Mouse (Mus musculus): ENCODE measurements around the gene Vcp. TPM values are rescaled to one million over a fixed set of nuclear protein-coding genes. Genes with fewer than 3 reads are reported as not detected.
"Not testable (repeated sequence)": the region's sequence is repeated elsewhere in the genome, so short reads cannot be mapped to it uniquely, and the experiment has no call there.

Vcp gene
- polyA plus RNA-seq, 1 experiment from 2014 or later = 635 TPM

DNA sequence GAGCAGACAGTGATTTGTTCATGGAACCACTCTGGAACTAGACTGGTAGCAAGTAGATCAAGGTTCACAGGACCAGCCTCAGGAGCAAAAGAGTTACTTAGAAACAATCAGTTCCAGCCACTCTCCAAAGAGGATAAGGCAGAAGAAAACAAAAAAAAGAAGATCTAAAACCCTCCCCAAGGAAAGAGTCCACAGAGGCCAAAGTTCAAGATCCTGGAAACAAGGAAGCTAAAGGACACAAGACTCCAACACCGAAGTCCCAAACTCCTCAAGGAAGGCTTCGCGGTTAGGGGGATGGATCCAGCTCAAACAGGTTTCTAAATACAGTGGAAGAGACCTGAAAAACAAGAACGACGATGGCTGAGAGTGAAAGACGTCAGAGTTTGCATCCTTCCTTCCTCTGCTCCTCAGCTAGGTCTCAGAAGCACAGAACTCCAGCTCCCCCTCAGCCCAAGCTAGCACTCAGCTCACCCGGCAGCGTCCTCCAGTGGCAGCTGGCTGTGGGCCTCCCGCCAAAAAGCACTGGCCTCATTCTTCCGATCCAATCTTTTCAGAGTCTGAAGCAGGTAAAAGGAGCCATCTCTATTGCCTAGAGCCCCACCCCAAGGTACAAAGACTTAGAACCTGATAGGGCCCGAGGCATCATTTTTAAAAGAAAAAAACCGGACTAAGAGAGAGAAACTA is 2.6 kb upstream of the Vcp start:
- no peak for DNase-seq (ENCODE audit: low spot score, missing footprints)
- H3K9me3 ChIP-seq (ENCODE audit: control insufficient read depth, low read length) = no peaks in the 10 kb centered on the region
- H3K27me3 ChIP-seq (ENCODE audit: control insufficient read depth, insufficient read depth, low read length) = no peaks in the 10 kb centered on the region
- ATAC-seq (ENCODE audit: low FRiP score) = no peak
- no peaks in the 10 kb centered on the region for H3K36me3 ChIP-seq (ENCODE audit: control insufficient read depth, insufficient read depth, low read length)
- no peak overlapping the region for H3K4me2 ChIP-seq
- H3K27ac ChIP-seq (ENCODE audit: low read depth, low read length) = no peak overlapping the region
- peaks cover 11% of the 10 kb centered on the region for H3K4me1 ChIP-seq (ENCODE audit: control insufficient read depth, insufficient read depth, low read length)
- 80% methylated on average over 12 of the region's 12 CpGs for whole genome bisulfite sequencing
- H3K9ac ChIP-seq (ENCODE audit: low read length) = no peak overlapping the region
- no peak overlapping the region for H3K4me3 ChIP-seq (ENCODE audit: low read depth, low read length)

DNA sequence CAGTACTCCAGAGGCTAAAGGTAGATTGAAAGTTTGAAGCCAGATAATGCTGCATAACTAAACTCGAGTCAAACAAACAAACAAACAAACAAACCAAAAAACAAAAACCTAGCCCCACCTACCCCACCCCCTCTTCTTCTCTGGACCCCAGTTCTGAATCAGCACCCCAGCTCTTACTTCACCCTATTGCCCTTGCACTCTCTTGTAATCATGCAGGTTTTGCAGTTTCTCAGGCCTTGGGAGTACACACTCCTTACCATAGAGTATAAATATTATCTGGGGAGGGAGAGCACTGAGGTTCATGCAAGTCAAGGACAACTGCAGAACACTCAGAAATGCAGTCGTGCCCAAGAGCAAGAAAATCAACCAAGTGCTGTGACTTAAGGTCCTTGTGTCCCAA is 965 bp upstream of the Vcp start:
- H3K9me3 ChIP-seq (ENCODE audit: control insufficient read depth, low read length) = no peaks in the 10 kb centered on the region
- peaks cover 16% of the 10 kb centered on the region for H3K4me1 ChIP-seq (ENCODE audit: control insufficient read depth, insufficient read depth, low read length)
- DNase-seq (ENCODE audit: low spot score, missing footprints) (no peak), ATAC-seq (ENCODE audit: low FRiP score) (no peak)
- H3K9ac ChIP-seq (ENCODE audit: low read length) = no peak overlapping the region
- WGBS = 84% methylated on average over 2 of the region's 2 CpGs
- H3K36me3 ChIP-seq (ENCODE audit: control insufficient read depth, insufficient read depth, low read length) = no peaks in the 10 kb centered on the region
- peak overlapping the region; percentile 91 for H3K27ac ChIP-seq (ENCODE audit: low read depth, low read length)
- no peaks in the 10 kb centered on the region for H3K27me3 ChIP-seq (ENCODE audit: control insufficient read depth, insufficient read depth, low read length)
- H3K4me2 ChIP-seq = no peak overlapping the region
- H3K4me3 ChIP-seq (ENCODE audit: low read depth, low read length) = no peak overlapping the region

DNA sequence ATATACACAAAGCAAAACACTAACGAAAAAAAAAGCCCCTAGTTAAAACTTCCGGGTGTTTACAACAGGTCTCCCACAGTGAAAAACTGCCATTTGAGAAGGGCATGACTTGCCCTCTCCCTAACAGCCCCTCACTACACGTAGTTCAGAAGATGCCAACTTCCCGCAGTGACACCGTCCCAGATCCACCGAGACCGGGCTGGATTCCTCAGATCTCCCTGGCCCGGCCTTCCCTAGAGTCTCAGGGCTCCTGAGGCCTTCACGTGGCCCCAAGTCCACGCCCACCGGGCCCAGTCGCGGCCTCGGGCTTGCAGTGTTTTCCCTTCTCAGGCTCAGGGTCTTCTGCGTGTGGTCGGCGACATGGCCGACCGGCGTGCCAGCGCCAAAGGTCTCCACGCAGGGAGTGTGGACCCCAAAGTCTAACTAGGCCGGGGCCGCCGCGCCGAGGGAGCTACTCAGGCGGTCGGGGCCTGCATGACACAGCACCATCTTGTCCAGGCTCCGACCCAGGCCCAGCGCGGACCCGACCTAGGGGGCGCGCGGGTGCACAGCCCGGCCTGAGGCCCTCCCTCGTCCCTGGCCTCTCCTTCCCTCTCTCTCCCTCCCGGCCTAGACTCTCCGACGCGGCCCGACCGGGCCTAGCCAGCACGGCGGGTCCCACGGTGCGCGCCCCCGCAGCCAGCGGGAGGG is 711 bp downstream of the Vcp start:
- under 1% methylated on average over 51 of the region's 51 CpGs for WGBS
- DNase-seq (ENCODE audit: low spot score, missing footprints) (peak; percentile 97), ATAC-seq (ENCODE audit: low FRiP score) (peak; percentile 83)
- peaks cover 16% of the 10 kb centered on the region for H3K4me1 ChIP-seq (ENCODE audit: control insufficient read depth, insufficient read depth, low read length)
- H3K4me2 ChIP-seq = peak overlapping the region; percentile 93
- peak overlapping the region; percentile 94 for H3K9ac ChIP-seq (ENCODE audit: low read length)
- H3K4me3 ChIP-seq (ENCODE audit: low read depth, low read length) = peak overlapping the region; percentile 93
- H3K27me3 ChIP-seq (ENCODE audit: control insufficient read depth, insufficient read depth, low read length) = no peaks in the 10 kb centered on the region
- H3K27ac ChIP-seq (ENCODE audit: low read depth, low read length) = peak overlapping the region; percentile 99
- H3K36me3 ChIP-seq (ENCODE audit: control insufficient read depth, insufficient read depth, low read length) = peaks cover 5% of the 10 kb centered on the region; the same call in 1 of the 2 replicates
- no peaks in the 10 kb centered on the region for H3K9me3 ChIP-seq (ENCODE audit: control insufficient read depth, low read length)

DNA sequence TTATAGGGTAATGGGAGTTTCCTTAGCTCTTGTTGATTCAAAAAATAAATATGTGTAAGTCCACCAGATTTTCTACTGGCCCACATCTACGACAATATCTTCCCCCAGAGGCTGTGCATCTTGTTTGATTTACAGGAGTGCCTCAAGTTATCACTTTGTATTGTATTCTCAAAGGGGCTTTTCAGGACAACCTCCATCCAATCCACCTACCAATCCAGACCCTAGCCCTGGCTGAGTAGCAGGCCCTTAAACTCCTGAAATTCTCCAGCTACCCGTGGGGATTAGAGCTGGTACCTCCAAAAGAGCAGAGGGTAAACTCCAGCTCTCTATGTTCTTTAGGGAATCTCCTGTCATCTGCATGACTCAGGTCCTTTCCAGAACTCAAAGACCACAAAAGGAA is 2.3 kb downstream of the Vcp start:
- DNase-seq (ENCODE audit: low spot score, missing footprints) (no peak), ATAC-seq (ENCODE audit: low FRiP score) (no peak)
- peak overlapping the region; percentile 93 for H3K4me3 ChIP-seq (ENCODE audit: low read depth, low read length)
- 74% methylated on average over 2 of the region's 2 CpGs for WGBS
- peak overlapping the region; percentile 93 for H3K4me2 ChIP-seq
- H3K27me3 ChIP-seq (ENCODE audit: control insufficient read depth, insufficient read depth, low read length) = no peaks in the 10 kb centered on the region
- peaks cover 15% of the 10 kb centered on the region for H3K36me3 ChIP-seq (ENCODE audit: control insufficient read depth, insufficient read depth, low read length)
- peaks cover 16% of the 10 kb centered on the region for H3K4me1 ChIP-seq (ENCODE audit: control insufficient read depth, insufficient read depth, low read length)
- no peaks in the 10 kb centered on the region for H3K9me3 ChIP-seq (ENCODE audit: control insufficient read depth, low read length)
- peak overlapping the region; percentile 94 for H3K9ac ChIP-seq (ENCODE audit: low read length)
- H3K27ac ChIP-seq (ENCODE audit: low read depth, low read length) = no peak overlapping the region

DNA sequence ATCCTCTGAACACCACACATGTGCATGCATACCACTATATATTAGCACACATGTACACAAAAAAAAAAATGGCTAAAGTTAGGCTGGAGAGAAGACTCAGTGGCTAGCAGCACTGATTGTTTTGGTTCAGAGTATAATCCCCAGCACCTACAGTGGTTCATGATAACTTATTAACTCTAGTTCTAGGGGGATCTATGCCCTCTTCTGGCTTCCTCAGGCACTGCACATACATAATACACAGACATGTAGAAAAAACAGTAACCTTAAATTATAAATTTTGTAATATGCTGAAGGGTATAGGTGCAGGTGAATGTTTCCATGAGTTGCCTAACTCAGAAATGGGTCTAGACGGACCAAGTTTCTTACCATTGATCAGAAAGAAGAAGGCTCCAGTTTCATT is 12.0 kb downstream of the Vcp start:
- Histone ChIP-seq H3K4me2 (no peak overlapping the region), H3K4me1 (ENCODE audit: control insufficient read depth, insufficient read depth, low read length) (no peaks in the 10 kb centered on the region), H3K4me3 (ENCODE audit: low read depth, low read length) (no peak overlapping the region), H3K9ac (ENCODE audit: low read length) (no peak overlapping the region), H3K9me3 (ENCODE audit: control insufficient read depth, low read length) (no peaks in the 10 kb centered on the region), H3K27ac (ENCODE audit: low read depth, low read length) (no peak overlapping the region), H3K27me3 (ENCODE audit: control insufficient read depth, insufficient read depth, low read length) (no peaks in the 10 kb centered on the region), H3K36me3 (ENCODE audit: control insufficient read depth, insufficient read depth, low read length) (peaks cover 50% of the 10 kb centered on the region)
- no peak for DNase-seq (ENCODE audit: low spot score, missing footprints)
- WGBS = 76% methylated on average over 1 of the region's 1 CpGs
- no peak for ATAC-seq (ENCODE audit: low FRiP score)

DNA sequence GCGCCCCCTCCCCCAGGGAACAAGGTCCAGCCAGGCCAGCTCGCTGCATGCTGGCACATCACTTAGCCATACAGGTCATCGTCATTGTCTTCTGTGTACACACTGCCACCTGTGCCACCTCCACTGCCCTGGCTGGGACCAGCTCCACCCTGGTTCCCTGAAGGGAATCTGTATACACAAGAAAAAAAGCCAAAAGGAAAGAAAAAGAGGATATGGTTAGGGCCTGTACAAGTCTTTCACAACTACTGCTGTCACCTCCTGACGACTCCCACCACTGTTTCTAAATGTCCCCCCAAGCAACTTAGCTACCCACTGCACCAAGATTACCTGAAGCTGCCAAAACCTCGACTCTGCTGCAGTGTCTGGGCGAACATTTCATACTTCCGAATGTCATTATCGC is 19.8 kb downstream of the Vcp start:
- not testable (repeated sequence) for H3K27ac ChIP-seq (ENCODE audit: low read depth, low read length); H3K9ac ChIP-seq (ENCODE audit: low read length); H3K27me3 ChIP-seq (ENCODE audit: control insufficient read depth, insufficient read depth, low read length); ATAC-seq (ENCODE audit: low FRiP score); H3K4me1 ChIP-seq (ENCODE audit: control insufficient read depth, insufficient read depth, low read length); H3K9me3 ChIP-seq (ENCODE audit: control insufficient read depth, low read length); H3K4me2 ChIP-seq; H3K4me3 ChIP-seq (ENCODE audit: low read depth, low read length); DNase-seq (ENCODE audit: low spot score, missing footprints)
- WGBS = 95% methylated on average over 7 of the region's 8 CpGs
- peaks cover 35% of the 10 kb centered on the region for H3K36me3 ChIP-seq (ENCODE audit: control insufficient read depth, insufficient read depth, low read length)

DNA sequence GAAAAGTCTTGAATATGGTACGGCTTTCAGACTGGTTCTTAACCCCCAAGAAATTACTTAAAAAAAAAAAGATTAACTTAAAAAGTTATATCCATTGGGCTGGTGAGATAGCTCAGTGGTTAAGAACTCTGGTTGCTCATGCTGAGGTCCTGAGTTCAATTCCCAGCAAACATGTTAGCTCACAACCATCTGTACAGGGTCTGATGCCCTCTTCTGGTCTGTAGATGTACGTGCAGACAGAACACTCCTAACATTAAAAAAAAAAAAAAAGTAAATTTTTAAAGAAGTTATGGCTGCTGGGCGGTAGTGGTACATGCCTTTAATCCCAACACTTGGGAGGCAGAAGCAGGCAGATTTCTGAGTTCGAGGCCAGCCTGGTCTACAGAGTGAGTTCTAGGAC is 22.2 kb downstream of the Vcp start:
- WGBS = 89% methylated on average over 4 of the region's 4 CpGs
- no peak for ATAC-seq (ENCODE audit: low FRiP score)
- no peak overlapping the region for H3K4me2 ChIP-seq
- peaks cover 19% of the 10 kb centered on the region for H3K36me3 ChIP-seq (ENCODE audit: control insufficient read depth, insufficient read depth, low read length)
- no peak for DNase-seq (ENCODE audit: low spot score, missing footprints)
- no peak overlapping the region for H3K9ac ChIP-seq (ENCODE audit: low read length)
- no peak overlapping the region for H3K27ac ChIP-seq (ENCODE audit: low read depth, low read length)
- H3K27me3 ChIP-seq (ENCODE audit: control insufficient read depth, insufficient read depth, low read length) = no peaks in the 10 kb centered on the region
- H3K4me1 ChIP-seq (ENCODE audit: control insufficient read depth, insufficient read depth, low read length) = no peaks in the 10 kb centered on the region
- no peaks in the 10 kb centered on the region for H3K9me3 ChIP-seq (ENCODE audit: control insufficient read depth, low read length)
- no peak overlapping the region for H3K4me3 ChIP-seq (ENCODE audit: low read depth, low read length)

DNA sequence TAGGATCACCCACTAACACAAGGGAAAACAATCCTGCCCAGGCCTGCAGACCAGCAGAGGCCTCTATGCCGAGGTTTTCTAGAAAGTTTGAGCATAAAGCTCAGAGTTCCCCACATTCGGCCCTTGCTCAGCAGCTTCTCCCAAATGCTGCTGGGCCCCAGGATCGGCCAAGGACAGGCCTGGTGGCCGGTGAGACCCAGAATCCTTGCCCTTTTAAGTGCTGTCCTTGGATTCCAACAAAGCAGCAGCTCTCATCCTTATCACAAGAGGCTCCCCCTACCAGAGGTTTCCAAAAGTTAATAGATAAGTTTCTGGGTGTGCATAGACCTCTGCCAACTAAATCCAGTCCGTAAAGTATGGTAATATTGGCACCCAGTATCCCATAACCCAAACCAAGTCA is 26.4 kb downstream of the Vcp start:
- DNase-seq (ENCODE audit: low spot score, missing footprints) (no peak), ATAC-seq (ENCODE audit: low FRiP score) (no peak)
- H3K9me3 ChIP-seq (ENCODE audit: control insufficient read depth, low read length) = no peaks in the 10 kb centered on the region
- H3K27me3 ChIP-seq (ENCODE audit: control insufficient read depth, insufficient read depth, low read length) = no peaks in the 10 kb centered on the region
- no peak overlapping the region for H3K27ac ChIP-seq (ENCODE audit: low read depth, low read length)
- no peaks in the 10 kb centered on the region for H3K4me1 ChIP-seq (ENCODE audit: control insufficient read depth, insufficient read depth, low read length)
- H3K4me3 ChIP-seq (ENCODE audit: low read depth, low read length) = no peak overlapping the region
- 84% methylated on average over 5 of the region's 5 CpGs for WGBS
- no peak overlapping the region for H3K9ac ChIP-seq (ENCODE audit: low read length)
- H3K36me3 ChIP-seq (ENCODE audit: control insufficient read depth, insufficient read depth, low read length) = peaks cover under 1% of the 10 kb centered on the region; the same call in 1 of the 2 replicates
- no peak overlapping the region for H3K4me2 ChIP-seq

DNA sequence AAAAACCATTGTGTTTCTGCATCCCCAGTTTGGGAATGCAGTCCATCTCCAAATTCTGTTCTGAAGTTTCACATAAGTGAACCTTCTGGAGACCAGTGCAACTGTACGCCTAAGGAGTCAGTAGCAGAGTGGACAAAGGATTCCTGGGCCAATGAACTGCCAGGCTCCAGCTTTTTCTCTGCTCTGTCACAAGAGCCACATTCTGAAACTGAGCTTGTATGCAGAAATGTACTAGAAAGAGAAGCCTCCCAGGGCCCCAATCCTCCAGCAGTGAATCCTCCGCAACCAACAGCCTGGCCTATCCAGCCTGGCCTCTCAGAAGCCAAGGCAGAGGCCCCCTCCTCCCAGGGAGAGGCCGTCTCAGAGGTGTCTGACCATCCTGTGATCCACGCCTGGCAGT is 27.4 kb downstream of the Vcp start:
- ATAC-seq (ENCODE audit: low FRiP score) = no peak
- no peaks in the 10 kb centered on the region; the same call in 1 of the 2 replicates for H3K36me3 ChIP-seq (ENCODE audit: control insufficient read depth, insufficient read depth, low read length)

More for the DNA sequence above, 27.4 kb downstream of the Vcp start:
- no peaks in the 10 kb centered on the region for H3K4me1 ChIP-seq (ENCODE audit: control insufficient read depth, insufficient read depth, low read length)
- no peaks in the 10 kb centered on the region for H3K27me3 ChIP-seq (ENCODE audit: control insufficient read depth, insufficient read depth, low read length)
- no peak overlapping the region for H3K4me2 ChIP-seq
- no peaks in the 10 kb centered on the region for H3K9me3 ChIP-seq (ENCODE audit: control insufficient read depth, low read length)
- no peak overlapping the region for H3K27ac ChIP-seq (ENCODE audit: low read depth, low read length)
- H3K4me3 ChIP-seq (ENCODE audit: low read depth, low read length) = no peak overlapping the region
- no peak for DNase-seq (ENCODE audit: low spot score, missing footprints)
- WGBS = 77% methylated on average over 4 of the region's 4 CpGs
- H3K9ac ChIP-seq (ENCODE audit: low read length) = no peak overlapping the region

Measured in midbrain, embryonic 11.5 days (tissue).